Mouse (Mus musculus) MN1 (cell line): ENCODE results near the gene Ublcp1.
A peak's percentile ranks its signal among the peaks of the same experiment; 100 is the strongest.
"Not testable (repeated sequence)": the region's sequence is repeated elsewhere in the genome, so short reads cannot be mapped to it uniquely, and the experiment has no call there.

Experiments used
- DNase-seq: peaks from one replicate; pipeline ENCODE4 v3.0.0-alpha.2; 2016; ENCODE audit warnings: low spot score

Ublcp1 gene

DNA sequence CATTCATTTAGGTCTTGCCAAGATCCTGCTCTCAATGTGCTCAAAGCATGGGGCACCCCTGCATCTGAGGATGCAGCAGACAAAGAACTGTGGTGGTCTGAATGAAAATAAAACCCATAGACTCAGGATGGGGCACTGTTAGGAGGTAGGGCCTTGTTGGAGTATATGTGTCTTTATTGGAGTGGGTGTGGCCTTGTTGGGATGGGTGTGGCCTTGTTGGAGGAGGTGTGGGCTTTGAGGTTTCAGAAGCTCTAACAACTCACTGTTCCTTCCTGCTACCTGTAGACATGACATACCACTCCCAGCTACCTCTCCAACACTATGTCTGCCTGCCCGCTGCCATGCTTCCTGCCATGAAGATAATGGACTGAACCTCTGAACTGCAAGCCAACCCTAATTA is 18.8 kb upstream of the Ublcp1 start:
- DNase-seq: no peak

DNA sequence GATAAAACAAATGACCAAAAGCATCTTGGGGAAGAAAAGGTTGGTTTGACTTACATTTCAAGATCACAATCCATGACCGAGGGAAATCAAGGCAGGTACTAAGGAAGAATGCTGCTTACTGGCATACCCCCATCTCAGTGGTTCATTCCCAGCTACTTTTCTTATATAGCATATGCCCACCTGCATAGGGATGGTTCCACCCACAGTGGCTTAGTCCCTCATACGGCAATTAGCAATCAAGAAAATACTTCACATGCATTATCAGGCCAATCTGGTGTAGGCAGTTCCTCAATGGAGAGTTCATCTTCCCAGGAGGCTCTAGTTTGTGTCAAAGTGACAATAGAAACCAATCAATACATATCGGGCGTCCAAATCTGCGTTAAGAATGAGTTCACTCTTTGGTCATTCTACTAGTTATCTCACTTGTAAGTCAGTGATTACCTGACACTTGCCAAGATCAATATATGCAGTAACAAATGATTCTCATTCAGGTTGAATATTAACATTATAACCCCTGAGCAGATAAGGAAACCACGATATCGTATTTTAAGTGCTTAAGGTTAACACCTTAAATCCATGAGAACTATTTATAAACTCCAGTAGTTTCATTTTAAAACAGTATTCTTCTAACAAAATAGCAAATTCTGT is 14.9 kb upstream of the Ublcp1 start:
- DNase-seq: no peak

DNA sequence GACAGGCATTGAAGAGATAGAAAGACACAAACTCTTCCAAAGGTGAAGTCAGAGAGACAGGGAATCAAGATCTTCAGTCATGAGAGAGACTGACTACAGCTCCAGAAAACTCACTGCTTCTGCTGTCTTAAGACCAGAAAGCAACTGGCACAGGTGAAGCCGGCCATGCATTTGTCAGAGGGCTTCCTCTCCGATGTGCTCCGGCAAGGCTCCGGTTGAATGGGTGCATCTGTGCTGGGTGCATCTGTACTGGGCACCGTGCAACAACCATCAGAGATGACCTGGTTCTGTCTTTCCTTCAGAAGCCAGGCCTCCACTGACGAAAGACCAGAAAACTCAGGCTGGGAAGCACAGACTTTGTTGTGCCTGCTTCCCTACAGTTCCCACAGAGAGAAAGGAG is 9.9 kb upstream of the Ublcp1 start:
- no peak for DNase-seq

DNA sequence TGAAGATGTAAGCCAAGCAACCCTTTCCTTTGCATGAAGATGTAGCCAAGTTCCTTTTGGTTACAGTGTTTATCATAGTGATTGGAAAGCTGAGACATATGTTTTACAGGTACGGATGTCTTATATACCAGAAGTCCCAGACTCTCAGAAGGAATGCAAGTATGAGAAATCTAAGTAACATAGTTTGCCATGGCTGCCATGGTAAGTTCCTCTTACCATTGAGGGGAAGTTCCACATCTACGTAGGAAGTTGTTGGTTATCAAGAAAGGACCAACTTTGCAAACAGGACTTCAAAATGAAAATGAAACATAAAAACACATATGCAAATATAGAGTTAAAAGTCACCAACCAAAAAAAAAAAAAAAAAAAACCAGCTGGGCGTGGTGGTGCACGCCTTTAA is 8.1 kb upstream of the Ublcp1 start:
- no peak for DNase-seq

DNA sequence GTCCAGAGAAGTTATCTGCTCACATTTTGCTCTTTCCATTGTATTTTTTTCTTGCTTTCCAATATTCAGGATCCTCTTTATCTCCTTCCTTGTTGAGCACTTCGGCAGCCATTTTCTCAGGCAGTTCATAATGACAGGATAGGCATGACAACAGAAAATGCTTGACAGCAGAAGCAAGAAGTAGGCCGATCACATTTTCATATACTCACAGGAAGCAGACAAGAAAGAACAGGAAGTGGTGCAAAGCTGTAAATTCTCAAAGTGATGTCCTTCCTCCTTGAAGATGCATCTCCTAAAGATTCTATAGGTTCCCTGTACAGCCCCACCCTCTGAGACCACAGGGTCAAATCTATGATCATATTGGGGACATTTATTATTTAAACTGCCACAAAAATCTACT is 6.1 kb upstream of the Ublcp1 start:
- no peak for DNase-seq

DNA sequence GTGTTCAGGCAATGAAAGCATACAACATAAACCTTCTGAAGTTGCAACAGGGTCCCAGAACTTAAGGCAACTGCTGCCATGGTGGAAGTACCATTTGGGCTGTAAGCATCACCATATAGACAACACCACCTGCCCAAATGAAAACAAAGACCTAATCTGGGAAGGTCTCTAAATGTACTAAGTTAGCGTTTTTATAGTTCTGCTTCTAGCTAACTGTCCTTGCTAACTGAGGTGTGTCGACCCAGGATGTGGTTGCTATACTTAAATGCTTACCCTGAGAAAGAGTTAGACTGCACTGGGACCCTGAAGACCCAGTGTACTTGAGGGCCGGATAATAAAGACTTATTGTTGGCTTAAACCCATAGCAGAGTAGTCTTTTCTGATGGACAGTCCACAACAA is 5.2 kb upstream of the Ublcp1 start:
- DNase-seq: no peak

DNA sequence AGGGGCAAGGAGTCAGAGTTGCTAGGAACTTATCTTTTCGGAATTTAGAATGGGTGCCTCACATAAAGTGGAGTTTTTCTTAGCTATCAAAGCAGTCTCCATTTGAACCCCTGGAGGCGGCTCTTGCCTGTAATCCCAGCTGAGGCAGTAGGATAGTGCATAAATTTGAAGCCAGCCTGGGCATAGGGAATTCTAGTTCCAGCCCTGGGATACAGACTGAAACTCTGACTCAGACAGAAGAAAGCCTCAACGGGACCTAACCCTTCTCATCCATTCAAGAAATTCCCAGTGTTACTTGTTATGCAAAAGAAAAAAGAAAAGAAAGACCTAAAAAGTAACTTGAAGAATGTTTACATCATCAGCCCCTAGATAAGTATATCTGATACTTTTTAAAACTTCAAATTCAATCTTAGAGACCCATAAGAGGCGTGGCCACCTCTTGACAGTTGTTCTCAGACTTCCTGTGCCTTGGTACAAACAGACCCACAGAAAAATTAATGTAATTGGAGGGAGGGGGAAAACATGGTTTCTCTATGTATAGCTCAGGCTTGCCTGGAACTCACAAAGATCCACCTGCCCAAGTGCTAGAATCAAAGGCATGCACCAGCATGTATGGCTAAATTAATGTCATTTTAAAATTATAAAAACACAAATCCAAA is 1.2 kb upstream of the Ublcp1 start:
- DNase-seq: peak; percentile 20

DNA sequence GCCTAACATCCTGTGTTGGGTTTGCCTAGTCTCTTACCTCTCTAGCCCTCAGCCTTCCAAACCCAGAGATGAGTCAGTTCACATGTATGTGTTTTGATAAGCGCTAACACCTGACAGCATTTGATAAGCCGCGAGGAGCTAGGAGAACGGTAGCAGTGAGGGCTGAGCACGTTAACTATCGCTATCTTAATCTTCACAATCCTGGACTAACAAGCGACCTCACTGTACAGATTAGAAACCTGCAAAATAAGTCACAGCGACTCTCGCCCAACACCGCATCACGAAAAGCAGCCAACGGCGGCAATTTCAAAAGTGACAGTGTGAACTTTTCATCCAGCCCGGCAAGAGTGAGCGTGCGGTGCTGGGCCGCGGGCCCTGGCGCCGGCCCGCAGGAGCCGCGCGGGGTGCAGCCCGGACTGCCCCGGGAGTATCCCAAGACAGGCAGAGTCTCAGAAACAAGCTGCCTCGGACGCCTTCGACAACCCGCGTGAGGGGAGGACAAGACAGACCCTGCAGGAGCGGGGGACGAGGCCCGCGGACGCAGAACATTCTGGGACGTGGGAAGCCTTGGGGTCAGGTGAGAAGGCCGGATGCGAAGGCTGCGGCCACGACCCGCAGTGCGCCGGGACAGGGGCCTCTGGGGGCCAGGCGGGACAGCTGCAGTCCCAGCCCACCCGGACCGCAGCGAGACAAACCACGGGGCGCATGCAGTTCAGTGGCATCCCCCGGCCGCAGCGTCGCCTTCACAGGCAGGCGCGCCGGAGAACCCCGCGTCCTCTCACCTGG is 459 bp downstream of the Ublcp1 start:
- DNase-seq: peak; percentile 77

DNA sequence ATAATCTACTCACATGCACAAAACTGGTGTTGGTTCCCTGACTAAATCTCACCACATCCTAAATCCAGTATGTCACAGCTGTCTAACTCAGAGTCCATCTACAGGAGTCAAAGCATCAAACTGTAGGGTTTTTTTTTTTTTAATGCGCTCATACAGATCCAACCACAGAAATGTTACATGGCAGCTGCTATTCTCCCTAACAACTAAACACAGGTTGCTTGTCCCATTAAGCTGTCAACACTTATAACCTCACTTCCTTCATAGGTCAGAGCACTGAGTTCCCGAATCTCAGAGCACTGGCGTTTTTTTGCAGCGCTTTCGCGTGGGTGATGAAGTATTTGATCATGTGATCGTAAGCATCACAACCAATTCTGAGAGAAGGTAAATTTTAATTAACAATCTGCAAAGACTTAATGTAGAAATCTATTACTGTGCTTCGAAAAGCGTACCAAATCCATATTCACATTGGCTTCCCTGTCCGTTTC is 1.9 kb downstream of the Ublcp1 start:
- DNase-seq: no peak

DNA sequence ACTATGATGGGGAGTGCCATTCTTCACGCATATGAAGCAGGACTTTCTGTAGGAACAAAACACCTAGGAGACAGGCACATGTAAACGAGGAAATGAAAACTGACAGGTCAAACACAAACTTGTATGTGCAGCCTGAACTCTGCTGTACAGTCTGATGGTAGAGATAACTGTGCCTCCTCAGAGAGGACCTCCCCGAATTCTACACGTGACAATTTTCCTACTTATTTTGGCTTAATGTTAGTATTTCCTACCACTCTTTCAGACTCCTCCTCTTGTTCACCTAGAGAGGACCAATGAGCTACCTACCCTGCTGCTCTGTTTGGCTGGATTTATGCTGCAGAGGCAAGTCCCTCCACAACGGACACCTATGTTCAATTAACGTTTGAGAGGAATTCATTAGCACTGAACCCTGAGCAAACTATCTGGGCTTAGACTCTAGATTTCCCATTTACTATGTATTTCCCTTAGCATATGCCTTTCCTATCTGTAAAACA is 3.3 kb downstream of the Ublcp1 start:
- DNase-seq: no peak

DNA sequence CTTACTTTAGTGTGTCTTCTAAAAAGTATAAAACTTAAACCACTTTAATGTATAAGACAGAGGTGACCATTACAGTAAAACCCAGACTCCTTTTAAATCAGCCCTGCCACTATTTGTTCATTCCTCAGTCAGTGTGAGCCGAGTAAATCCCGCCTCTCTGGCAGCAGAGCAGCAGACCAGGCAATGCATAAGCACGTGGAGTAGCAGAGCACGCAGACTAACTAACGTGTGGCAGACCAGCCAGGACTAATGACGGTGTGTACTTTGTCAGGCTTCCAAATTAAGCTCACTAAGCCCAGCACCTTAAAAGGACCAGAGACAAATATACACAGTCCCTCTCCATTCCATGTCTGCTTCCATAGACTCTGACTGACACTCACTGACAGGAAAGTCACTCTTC is 8.8 kb downstream of the Ublcp1 start:
- DNase-seq: no peak

DNA sequence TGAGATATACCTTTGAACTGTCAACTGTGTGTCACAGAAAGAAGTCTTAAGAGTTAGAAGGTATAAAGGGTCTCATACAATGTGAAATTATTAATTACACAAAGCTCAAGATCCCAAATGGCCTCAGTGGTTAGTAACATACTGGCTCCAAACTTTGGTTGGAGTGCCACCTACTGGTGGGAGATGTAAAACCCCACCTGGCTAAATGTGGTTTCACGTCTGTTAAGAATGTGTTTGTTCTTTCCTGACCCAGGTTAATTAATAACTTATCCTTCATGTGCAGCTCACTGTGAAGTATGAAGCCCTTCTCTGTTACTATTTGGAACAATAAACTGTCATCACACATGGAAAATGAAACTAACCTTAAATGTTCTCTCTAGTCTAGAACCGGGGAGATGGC is 16.9 kb downstream of the Ublcp1 start:
- peak; percentile 60 for DNase-seq

DNA sequence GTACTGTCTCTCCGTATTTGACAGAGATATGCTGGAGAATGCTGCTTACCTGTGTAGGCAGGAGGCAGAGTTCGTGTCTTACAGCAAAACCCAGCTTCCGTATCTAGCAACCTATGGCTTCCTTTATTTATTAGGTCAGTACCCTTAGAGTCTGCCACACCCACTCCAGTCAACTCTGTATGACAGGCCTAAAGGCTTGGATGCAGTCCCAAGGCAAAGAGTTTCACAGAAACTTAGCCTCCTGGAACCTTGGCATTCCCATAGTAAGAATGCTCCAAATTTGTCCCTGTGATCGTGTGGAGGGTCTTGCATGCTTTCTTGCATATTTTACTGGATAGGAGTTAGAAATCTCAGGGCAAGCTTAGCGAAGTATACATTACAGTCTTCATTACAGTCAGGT is 18.3 kb downstream of the Ublcp1 start:
- not testable (repeated sequence) for DNase-seq

DNA sequence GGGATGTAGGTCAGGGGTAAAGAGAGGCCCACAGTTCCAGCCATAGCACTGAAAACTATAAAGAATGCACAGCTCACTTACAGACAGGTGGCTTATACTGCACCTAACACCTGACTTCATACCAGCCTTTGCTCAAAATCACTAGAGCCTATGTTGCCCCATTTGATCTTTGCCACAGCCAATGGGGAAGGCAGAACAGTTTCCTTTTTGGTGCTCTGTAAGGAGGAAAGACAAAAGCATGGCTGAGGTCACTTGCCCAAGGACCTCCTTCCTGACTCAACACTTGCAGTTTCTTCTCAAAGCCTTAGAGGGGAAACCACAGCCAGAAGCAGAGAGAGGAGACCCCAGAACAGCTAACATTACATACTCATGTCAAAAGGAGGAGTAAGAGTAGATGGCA is 19.3 kb downstream of the Ublcp1 start:
- DNase-seq: no peak

DNA sequence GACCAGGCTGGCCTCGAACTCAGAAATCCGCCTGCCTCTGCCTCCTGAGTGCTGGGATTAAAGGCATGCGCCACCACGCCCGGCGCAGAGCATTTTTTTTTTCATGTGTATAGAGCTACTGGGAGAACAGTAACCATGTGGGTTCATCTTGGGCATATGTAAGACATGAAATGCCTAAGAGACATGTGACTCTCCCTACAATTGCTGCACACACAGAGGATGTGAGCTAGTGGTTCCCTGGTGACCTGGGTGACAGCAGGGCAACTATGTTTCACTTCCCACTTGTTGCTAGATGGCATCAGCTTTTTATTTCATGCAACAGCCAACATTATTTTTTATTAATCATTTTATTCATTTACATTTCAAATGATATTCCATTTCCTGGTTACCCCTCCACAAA is 32.5 kb downstream of the Ublcp1 start:
- DNase-seq: no peak

DNA sequence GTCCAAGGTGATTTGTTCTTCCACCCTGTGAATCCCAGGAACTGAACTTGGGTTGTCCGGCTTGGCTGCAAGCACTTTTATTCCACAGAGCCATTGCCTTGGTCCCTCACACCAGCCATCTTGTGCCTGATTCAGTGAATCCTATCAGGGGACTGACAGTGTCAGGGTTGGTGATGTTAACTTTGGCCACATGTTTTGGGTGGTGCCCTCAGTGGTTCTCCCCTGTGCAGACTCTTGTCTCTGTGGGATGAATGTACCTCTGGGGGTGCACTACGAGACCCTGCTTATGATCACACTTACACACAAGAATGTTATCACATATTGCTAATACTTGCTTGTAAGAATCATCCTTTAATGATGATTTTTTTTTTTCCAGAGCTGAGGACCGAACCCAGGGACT is 40.3 kb downstream of the Ublcp1 start:
- DNase-seq: no peak

DNA sequence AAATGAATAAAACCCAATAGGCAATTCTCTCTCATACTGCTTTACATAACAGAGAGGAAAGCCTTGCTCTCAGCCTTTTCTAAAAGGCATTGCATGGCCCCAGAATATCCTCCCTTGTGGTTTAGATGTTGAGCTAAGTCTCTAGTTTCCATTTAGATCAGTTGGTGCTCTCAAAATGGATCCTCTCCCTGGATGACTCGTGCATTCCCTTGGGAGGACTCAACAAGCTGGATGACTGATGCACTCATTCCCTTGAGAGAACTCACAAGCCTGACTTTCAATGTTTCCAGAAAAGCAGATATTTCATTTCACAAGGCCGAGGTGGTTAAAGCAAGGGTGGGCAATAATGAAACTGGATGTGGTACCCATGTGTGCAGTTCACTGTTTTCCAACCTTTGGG is 42.3 kb downstream of the Ublcp1 start:
- peak; percentile 67 for DNase-seq

DNA sequence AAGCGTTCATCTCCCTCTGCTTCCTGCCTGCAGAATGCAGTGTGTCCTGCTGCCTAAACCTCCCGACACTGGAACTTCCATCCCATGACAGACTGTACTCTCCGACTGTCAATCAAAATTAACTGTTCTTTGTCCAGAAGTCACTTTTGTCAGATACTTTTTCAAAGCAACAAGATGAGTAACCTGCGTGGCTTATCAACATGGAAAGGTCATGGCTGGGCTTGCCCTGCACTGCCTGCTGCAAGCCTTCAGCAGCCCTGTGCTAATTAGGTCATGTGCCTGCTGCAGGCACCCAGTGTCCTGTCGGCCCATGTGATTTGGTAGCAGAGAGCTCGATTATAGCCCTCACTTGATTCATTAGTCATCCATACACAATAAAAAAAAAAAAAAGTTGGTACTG is 44.7 kb downstream of the Ublcp1 start:
- DNase-seq: peak; percentile 70

DNA sequence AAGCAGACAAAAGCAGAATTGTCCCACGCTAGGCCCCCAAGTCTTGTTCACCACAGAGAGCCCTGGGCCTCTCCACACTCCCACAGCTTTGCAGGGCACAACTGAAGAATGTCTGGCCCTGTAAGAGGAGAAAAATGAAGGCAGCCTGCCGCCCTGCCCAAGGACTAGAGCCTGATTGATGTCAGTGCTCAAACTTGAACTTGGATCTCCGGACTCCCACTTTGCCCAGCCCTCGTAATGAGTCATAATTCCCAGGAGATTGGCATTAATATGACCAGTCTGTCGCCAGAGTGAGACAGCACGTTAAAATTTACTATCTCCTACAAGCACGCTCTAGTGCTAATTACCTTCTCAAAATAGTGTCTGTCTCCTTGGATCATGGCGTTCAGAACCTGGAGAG is 45.3 kb downstream of the Ublcp1 start:
- peak; percentile 56 for DNase-seq

DNA sequence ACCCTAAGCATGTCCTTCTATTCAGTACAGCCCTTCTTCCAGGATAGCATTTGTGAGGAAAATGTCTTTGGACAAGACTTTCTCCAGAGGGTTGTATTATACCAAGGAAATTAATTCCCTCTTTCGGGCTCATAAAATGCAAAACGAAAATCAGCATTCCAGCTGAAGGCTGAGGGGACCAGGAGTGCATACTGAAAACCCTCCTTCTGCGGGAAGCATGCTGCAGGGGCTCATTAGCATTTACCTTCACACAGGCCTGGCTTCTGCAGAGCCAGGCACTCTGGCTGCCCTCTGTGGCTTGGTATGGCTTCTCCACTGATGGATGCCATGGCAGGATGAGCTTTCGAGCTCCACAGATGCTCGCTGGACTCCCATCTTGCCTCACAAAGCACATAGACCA is 46.3 kb downstream of the Ublcp1 start:
- DNase-seq: no peak

DNA sequence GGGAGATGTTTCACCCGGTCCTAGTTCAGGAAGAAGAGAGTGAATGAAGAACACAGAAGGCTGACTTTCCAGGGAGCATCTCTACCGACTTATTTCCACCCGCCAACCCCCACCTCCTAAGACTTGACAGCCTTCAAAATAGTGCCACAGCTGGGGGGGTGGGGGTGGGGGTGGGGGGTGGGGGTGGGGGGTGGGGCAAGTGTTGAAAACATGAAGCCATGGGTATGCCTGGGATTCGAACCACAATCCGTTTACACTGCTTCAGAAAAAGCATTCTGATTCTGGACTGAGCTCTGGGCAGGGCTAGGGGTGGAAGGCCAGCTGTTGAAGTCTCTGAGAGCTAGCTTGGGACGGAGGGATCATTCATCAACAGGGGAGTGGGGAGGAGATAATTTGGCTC is 47.0 kb downstream of the Ublcp1 start:
- DNase-seq: no peak

DNA sequence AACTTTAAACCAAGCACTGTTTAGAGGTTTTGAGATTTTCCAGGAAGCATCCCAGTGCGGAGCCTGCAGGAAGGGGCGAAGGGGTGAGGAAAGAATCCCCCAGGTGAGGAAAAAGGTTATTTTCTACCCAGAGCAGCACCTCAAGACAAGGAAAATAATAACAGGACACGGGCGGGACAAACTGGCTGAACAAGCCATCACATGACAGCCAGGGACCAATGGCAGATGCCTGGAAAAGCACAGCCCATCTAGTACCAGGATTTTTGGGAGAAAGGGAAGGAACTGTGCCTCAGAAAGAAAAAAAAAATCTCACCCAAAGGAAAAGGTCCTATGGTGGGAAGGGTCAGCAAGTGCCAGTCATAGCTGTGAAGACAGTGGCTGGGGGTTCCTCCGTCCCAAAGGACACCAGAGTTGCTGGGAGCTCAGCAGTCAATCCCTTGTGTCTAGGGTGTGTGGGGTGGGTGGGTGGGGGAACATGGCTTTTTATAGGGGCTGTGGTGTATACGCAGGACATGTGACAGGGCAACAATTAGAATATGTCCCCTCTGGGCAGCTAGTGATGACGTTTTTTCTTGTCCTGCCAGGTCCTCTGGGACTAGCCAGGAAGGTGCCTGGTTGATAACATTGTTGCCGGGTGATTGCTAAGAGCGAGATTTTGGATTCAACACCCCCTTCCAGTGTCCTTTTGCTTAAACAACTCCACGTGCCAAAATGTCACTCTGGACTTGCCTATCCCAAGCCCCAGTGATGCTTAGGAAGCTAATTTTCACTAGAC is 47.8 kb downstream of the Ublcp1 start:
- DNase-seq: peak; percentile 29
